Mouse (Mus musculus): ENCODE results near the gene Card11.

The Card11 gene

DNA sequence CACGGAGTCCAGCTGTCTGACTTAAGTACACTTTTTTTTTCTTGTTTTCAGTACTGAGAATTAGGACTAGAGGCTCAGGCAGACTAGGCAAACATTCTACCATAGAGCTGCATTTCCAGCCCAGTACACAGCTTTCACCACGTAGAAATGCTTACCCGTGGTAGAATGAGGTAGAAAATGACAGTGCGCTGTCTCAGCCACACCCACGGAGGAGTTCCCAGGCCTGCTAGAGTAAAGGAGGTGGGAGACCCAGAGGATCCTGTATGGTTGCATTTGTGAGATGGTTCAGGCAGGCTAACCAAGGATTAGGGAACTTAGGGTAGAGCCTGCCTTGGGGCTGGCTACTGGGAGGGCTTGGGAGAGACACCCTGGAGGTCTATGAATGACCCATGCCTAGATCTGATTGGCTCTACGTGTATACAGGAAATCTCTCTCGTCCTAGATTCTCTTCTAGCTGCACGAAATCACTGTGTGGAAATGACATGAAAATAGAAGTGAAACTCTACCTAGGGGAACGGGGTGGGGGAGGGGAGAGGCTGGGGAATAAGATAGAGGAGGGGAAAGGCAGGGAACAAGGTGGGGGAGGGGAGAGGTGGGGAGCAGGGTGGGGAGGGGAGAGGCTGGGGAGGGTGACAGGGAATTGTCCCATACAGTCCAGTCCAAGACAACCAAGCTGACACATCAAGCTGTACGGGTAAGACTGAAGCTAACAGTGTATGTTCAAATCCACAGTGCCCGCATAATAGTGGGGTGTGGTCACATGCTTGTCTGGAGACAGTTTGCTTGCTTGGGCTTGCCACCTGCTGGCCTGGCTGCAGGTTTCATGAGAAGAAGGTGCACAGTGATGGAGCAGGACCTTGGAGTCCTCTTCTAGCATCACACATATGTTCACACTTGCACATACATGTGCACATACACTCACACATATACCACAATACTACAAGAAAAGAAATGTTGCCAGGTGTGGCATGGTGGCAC, 8.0 kb downstream of the Card11 start:
- DNase-seq (ENCODE audit: extremely low spot score, low spot score) = no peak

DNA sequence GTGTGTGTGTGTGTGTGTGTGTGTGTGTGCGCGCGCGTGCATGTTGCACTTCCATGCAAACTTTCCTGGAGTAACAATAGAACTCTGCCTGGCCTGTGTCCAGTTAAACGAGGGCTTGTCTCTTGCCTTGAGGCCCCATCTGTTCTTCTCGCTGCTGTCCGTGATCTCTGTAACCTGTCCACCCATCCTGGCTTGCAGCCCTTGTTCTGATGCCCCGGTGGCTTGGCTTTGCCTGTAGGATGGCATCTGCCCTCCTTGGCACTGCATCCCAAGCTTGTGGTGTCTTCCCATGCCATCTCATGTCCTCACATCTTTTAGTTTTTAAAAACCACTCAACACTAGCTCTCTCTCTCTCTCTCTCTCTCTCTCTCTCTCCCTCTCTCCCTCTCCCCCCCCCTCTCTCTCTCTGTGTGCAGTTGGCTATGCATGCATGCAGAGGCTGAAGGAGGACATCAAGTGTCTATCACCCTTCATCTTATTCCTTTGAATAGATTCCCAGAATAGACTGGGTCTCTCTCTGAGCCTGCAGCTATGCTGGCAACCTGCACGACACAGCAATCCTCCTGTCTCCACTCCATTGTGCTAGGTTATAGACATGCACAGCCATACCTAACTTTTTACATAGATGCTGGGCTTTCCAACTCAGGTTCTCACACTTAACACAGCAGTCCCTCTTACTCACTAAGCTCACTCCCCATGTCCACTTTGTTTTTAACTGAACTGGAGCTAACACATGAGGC, 14.9 kb downstream of the Card11 start:
- DNase-seq (ENCODE audit: extremely low spot score, low spot score) = no peak

DNA sequence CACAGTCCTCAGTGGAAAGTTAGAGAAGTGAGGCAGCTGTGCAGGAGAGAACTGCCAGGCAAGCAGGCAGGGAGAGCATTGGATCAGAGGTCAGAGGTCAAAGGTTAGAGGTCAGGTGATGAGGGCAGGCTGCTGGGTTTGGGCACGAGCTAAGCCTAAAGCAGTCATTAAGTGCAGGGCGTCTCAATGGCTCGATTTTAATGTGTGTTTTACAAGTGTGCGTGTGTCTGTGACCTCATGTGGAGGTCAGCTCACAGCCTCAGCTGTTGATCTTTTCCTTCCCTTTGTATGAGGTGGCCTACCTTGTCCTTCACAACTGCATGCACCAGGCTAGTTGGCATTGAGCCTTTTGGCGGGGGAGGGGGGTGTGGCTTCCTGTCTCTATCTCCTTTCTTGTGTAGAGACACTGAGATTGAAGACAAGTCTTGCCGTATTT, 19.0 kb downstream of the Card11 start:
- peak; percentile 45 for DNase-seq (ENCODE audit: extremely low spot score, low spot score)

DNA sequence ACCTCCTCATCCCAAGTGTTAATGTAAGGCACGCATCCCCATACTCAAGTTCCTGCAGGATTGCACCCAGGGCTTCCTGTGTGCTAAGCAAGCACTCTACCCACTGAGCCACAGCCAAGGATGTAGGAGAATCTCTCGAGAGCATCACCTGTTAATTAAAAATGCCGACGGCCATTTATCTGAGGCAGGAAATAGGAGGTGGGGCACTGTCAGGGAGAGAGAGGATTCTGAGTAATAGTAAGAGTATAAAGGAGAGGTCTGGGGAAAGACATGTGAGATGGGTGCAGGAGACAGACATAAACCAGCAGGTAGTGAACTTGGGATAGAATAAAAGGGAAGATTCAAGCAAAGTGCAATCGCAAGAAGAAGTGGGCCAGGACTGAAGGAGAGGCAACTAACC, 19.6 kb downstream of the Card11 start:
- no peak for DNase-seq (ENCODE audit: extremely low spot score, low spot score)

- no peak for DNase-seq (ENCODE audit: extremely low spot score, low spot score)
Measured at GRCm38 (mm10) chr5:140980051-140980450, 20.3 kb downstream of the Card11 start.

- peak; percentile 51 for DNase-seq (ENCODE audit: extremely low spot score, low spot score)
Measured at GRCm38 (mm10) chr5:140962945-140963344, 37.4 kb downstream of the Card11 start.

DNA sequence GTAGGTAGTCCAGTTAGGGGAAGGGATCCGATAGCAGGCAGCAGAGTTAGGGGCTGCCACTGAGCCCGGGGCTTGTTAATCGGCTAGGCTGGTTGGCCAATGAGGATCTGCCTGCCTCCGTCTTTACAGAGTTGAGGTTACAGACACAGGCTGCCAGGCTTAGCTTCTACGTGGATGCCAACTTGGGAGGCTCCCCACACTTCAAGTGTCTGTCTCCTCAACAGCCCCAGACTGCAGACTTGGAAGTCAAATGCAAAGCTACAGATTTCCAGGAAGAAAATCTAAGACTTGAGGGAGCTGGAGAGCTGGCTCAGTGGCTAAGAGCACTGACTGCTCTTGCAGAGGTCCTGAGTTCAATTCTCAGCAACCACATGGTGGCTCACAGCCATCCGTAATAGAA, 39.6 kb downstream of the Card11 start:
- no peak for DNase-seq (ENCODE audit: extremely low spot score, low spot score)

DNA sequence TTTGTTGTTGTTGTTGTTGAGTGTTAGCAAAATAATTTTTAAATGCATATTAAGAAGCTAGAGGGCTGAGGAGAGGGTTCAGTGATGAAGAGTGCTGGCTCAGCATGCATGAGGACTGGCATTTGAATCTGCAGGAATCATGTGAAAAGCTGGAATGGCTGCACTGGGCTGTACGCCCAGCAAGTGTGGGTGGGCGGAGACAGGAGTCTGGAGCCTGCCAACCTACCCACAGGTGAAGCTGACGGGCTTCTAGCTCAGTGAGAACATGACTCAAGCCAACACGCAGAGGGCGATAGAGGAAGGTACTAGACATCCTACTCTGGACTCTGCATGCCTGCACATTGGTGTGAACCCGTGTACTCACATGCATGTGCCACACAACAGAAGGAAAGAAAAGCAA, 41.2 kb downstream of the Card11 start:
- no peak for DNase-seq (ENCODE audit: extremely low spot score, low spot score)

GRCm38 (mm10) chr5:140957106-140957505, 43.3 kb downstream of the Card11 start:
- no peak for DNase-seq (ENCODE audit: extremely low spot score, low spot score)

DNA sequence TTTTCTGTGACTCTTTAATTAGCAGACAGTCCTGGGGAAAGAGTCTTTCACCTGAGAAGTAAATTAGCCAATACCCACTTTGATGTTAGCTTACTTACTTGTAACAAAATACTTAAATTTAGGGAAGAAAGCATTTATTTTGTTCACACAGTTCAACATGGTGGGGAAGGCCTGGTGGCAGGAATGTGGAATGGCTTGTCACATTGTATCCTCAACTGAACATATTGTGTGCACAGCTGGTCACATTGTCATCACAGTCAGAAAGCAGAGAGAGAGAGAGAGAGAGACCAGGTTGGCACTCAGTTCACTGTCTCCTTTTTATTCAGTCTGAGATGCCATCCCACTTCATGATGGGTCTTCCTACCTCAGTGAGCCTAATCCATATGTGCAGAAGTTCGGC, 44.7 kb downstream of the Card11 start:
- DNase-seq (ENCODE audit: extremely low spot score, low spot score) = no peak

DNA sequence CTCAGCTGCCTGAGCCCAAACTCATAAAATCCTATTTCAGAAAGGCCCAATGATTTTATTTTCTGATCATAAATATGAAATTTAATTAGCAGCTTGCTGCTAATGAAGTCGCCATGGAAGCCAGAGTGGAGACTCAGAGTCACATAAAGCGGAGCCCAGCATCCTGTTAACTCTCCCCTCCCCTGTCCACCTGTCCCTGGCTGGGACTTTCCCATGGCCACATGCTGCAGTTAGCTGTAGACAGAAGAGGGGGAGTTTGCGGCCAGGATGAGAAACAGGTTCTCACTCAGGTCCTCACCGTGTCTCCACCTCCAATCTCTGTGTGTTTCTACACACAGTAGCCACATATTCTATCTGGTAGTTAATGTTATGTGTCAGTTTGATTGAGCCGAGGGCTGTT, 48.6 kb downstream of the Card11 start:
- DNase-seq (ENCODE audit: extremely low spot score, low spot score) = no peak

GRCm38 (mm10) chr5:140948009-140948408, 52.4 kb downstream of the Card11 start:
- DNase-seq (ENCODE audit: extremely low spot score, low spot score) = no peak

- DNase-seq (ENCODE audit: extremely low spot score, low spot score) = no peak
Measured at GRCm38 (mm10) chr5:140946034-140946433, 54.3 kb downstream of the Card11 start.

DNA sequence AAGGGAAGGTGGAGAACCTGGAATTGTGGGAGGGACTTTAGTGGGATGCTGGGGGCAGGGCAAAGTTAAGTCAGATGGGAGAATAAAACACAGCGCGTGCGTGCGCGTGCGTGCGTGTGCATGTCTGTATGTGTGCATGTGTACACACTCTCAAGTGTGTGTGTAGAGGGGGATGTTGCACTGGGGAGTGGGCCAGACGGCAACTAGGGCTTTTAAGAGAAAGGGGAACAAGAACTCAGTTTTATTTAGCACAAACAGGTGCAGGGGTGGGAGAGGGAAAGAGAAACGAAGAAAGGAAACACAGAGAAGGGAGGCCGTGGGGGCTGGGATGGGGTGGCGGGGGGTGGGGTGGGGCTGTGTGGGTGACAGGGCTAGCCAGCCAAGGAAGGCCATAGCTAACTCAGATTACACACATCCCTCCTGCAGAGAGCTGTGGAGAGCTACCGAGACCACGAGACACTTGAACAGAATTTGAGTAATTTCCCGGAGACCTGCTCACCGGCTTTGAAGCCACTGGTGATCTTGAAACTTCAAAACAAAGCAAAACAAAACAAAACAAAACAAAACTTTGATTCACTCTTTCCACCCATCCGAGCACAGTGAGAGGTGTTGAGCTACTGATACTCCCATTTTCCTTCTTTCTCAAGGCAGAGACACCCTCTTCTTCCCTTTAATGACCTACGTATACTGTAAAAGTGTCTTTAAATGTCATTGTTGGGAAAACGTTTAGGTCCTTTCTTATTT, 55.8 kb downstream of the Card11 start:
- DNase-seq (ENCODE audit: extremely low spot score, low spot score) = no peak

- no peak for DNase-seq (ENCODE audit: extremely low spot score, low spot score)
Measured at GRCm38 (mm10) chr5:140940923-140941491, 59.4 kb downstream of the Card11 start.

- DNase-seq (ENCODE audit: extremely low spot score, low spot score) = no peak
Measured at GRCm38 (mm10) chr5:140940257-140940922, 60.0 kb downstream of the Card11 start.

DNA sequence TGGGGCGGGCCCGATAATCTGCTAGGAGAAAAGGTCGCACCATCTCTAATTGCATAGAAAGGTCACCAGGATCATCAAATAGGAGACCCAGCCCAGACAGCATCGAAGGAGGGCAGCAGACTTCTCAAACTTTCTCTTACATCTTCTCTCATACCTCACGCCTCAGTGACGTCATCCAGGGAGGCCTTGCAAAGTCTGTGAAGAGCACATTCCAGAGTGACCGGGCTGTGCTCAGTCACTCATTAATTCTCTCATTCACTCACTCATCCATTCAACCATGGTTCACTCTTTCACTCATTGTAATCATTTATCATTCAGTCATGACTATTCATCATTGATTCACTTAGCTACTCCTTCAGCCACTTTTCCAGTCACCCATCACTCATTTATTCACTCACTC, 63.6 kb downstream of the Card11 start:
- DNase-seq (ENCODE audit: extremely low spot score, low spot score) = no peak

DNA sequence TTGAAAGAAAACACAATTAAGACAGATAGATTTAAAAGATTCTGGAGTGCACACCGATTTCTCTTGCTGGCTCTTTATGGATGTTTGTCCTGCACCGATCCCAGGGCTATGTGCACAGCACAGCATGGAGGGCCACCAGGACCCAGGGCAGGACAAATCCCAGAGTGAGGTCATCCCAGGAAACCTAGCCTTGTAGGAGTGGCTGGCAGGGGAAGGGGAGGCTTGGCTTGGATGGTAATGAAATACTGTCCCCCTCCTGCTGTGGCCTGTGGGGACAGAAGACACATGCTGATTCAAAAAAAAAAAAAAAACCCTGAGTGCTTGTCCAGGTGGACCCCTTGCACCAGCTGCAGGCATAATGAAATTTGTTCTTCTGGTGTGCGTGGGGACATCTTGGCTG, 64.5 kb downstream of the Card11 start:
- DNase-seq (ENCODE audit: extremely low spot score, low spot score) = no peak

DNA sequence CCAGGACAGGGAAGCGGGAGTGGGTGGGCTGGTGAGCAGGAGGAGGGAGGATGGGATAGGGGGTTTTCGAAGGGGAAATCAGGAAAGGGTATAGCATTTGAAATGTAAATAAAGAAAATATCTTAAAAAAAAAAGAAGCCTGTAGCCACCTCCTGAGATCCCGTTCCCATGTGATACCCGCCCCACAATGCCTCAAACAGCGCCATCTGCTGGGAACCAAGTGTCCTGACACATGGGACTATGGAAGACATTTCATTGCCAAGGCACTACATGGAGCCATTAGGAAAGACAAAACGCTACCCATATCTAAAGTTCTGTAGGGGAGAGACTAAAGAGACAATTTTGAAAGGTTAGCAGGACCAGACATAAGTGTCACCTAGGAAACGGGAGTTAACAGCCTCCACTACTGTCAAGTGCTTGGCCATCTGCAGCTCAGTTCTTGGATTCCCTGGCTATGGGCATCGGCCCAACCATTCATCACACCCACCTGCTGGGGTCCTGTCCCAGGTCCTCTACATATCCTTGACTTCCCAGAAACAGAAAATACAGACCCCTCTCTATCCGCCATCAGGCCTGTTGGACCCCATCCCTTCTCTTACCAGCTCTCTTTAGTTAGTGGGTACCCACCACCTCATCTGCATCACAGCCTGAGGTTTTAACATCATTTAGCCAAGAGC, 65.6 kb downstream of the Card11 start:
- no peak for DNase-seq (ENCODE audit: extremely low spot score, low spot score)

- DNase-seq (ENCODE audit: extremely low spot score, low spot score) = no peak
Measured at GRCm38 (mm10) chr5:140931523-140932229, 68.7 kb downstream of the Card11 start.

Measured in neural tube, embryonic 10.5 days (tissue).